ENCODE assay signal across 10 mouse cellular contexts in genomic region chr9:115355972-115356371, GRCm38 (mm10). TPM values are rescaled to one million over a fixed set of nuclear protein-coding genes. Genes with fewer than 3 reads are reported as not detected.
DNase-seq lines count a peak whose midpoint lies in the region; ATAC-seq and TF ChIP-seq lines count a peak whose summit lies in the region.
"Had no signal": no experiment of that assay in that cellular context is flagged by ENCODE, and none has a peak within 500 bp of the region (broad histone marks: within the 10 kb centered on the region; RNA-seq: fewer than 3 reads in every experiment).

No protein-coding gene starts in this region.

- peak overlapping the region; percentile 58 for H3K4me3 ChIP-seq in E14TG2a.4 (replicated peaks; ENCODE audit: low read length)
- H3K4me3 ChIP-seq in liver, embryonic 12.5 days, result no peak overlapping the region
- H3K4me3 ChIP-seq: forebrain, embryonic 13.5 days had no signal

- peaks cover 11% of the 10 kb centered on the region for H3K36me3 ChIP-seq in E14TG2a.4 (ENCODE audit: insufficient read depth, low read length)
- H3K36me3 ChIP-seq in liver, embryonic 12.5 days, result no peaks in the 10 kb centered on the region

- ATAC-seq in liver, embryonic 12.5 days, result peak; percentile 44; the same call in 1 of the 2 replicates
- ATAC-seq: forebrain, embryonic 13.5 days had no signal

- no peak for TF ChIP-seq CTCF in E14TG2a.4 (conservative IDR thresholded peaks at IDR 0.05; ENCODE audit: low read length)

- H3K27me3 ChIP-seq in E14TG2a.4 (ENCODE audit: insufficient read depth, low read length), result no peaks in the 10 kb centered on the region
- no peaks in the 10 kb centered on the region for H3K27me3 ChIP-seq in liver, embryonic 12.5 days (replicated peaks)
- H3K27me3 ChIP-seq: forebrain, embryonic 13.5 days had no signal

- H3K9me3 ChIP-seq in E14TG2a.4 (ENCODE audit: low read length), result peaks cover 5% of the 10 kb centered on the region
- H3K9me3 ChIP-seq in liver, embryonic 12.5 days (replicated peaks), result no peaks in the 10 kb centered on the region
- H3K9me3 ChIP-seq: forebrain, embryonic 13.5 days had no signal

- peaks cover 28% of the 10 kb centered on the region for H3K4me1 ChIP-seq in E14TG2a.4 (replicated peaks; ENCODE audit: low read depth, low read length)
- H3K4me1 ChIP-seq in liver, embryonic 12.5 days, result peaks cover 15% of the 10 kb centered on the region
- H3K4me1 ChIP-seq: forebrain, embryonic 13.5 days had no signal

- no peak overlapping the region for H3K27ac ChIP-seq in liver, embryonic 12.5 days
- H3K27ac ChIP-seq: forebrain, embryonic 13.5 days had no signal

- no peak overlapping the region for H3K4me2 ChIP-seq in liver, embryonic 12.5 days
- H3K4me2 ChIP-seq: forebrain, embryonic 13.5 days had no signal

- 26% methylated on average over 5 of the region's 5 CpGs for WGBS in liver, embryonic 12.5 days (ENCODE audit: insufficient replicate concordance)

- DNase-seq in kidney, postnatal 10 days, result peak; percentile 21
- DNase-seq in kidney, adult 8-10 months, result no peak
- peak; percentile 12 for DNase-seq in ES-CJ7 (ENCODE audit: low read depth, low spot score)
- DNase-seq in retina, postnatal 1 day, result no peak
- DNase-seq in cerebellum, adult 11-12 months, result no peak
- DNase-seq: adrenal gland, postnatal 25 days; gastrocnemius, postnatal 14 days had no signal

- no peak overlapping the region for H3K9ac ChIP-seq in liver, embryonic 12.5 days
- H3K9ac ChIP-seq: forebrain, embryonic 13.5 days had no signal

RNA-seq across cellular contexts. Expression of gene Stt3b, which starts 45.8 kb away (rescaled TPM):
- polyA plus RNA-seq in liver, embryonic 12.5 days (2016; fragmentation: Nextera tagmentation; extraction: Ambion mirVana), result 102 and 106 TPM in 2 replicates

Comparison
In these comparisons a context has a peak if more than half of its experiments do, and no peak if none do; other contexts are left out.
1. DNase-seq: peak in kidney, postnatal 10 days (single experiment) and ES-CJ7 (single experiment); none in kidney, adult 8-10 months (0 of 2), retina, postnatal 1 day (single experiment) and cerebellum, adult 11-12 months (single experiment).